Mouse (Mus musculus) cerebellum, adult 2 months (tissue): ENCODE results near the gene Chst3. TPM values are rescaled to one million over a fixed set of nuclear protein-coding genes. Genes with fewer than 3 reads are reported as not detected.
"Not testable (repeated sequence)": the region's sequence is repeated elsewhere in the genome, so short reads cannot be mapped to it uniquely, and the experiment has no call there.

ENCODE experiments used
- DNase-seq, 2 experiments: peaks; one replicate each; pipeline ENCODE4 v3.0.0; 2021
- H3K27ac ChIP-seq: fragments of 200-500 bp; 2 replicates; pipeline ENCODE4 v1.5.1; 2012; ENCODE audit warnings: low read length, control low read depth, inconsistent platforms; ENCODE audit not compliant: insufficient read depth
- H3K27me3 ChIP-seq: fragments of 200-500 bp; 2 replicates; pipeline ENCODE4 v1.6.1; 2012; ENCODE audit warnings: inconsistent platforms, mild to moderate bottlenecking, low read length, moderate library complexity; ENCODE audit not compliant: control insufficient read depth, insufficient read depth
- H3K4me1 ChIP-seq: fragments of 200-500 bp; 2 replicates; pipeline ENCODE4 v1.6.1; 2011; ENCODE audit warnings: low read length; ENCODE audit not compliant: control insufficient read depth, insufficient read depth
- H3K4me3 ChIP-seq: fragments of 200-500 bp; replicated peaks from 2 replicates; pipeline ENCODE3; 2011; ENCODE audit warnings: mild to moderate bottlenecking, low read depth, low read length, control low read depth; ENCODE audit not compliant: insufficient read depth
- CTCF ChIP-seq: fragments of 200-500 bp; IDR thresholded peaks from 2 replicates; pipeline ENCODE4 v1.5.1; 2011; ENCODE audit warnings: low read depth, mild to moderate bottlenecking, control low read depth, low read length, moderate library complexity, borderline replicate concordance; ENCODE audit not compliant: insufficient read depth
- POLR2A ChIP-seq: fragments of 200-500 bp; IDR thresholded peaks from 2 replicates; pipeline ENCODE4 v1.6.1; 2011; ENCODE audit warnings: low read length, control low read depth, borderline replicate concordance; ENCODE audit not compliant: insufficient read depth
- whole genome bisulfite sequencing: fragments of 180-500 bp; shearing (Covaris S2); methylation state at CpG from one replicate; pipeline ENCODE4 v1.1.7; 2018; 5-methylcytosine and 5-hydroxymethylcytosine counted together
- polyA plus RNA-seq: library from polyadenylated mRNA; depleted of rRNA; stranded (reverse); fragments of >200 nt; gene quantifications from 2 replicates; pipeline ENCODE4 v1.2.3, GENCODE M21; 2012; rRNA removed

Gene Chst3
- polyA plus RNA-seq, 1 experiment = 2.2 TPM

DNA sequence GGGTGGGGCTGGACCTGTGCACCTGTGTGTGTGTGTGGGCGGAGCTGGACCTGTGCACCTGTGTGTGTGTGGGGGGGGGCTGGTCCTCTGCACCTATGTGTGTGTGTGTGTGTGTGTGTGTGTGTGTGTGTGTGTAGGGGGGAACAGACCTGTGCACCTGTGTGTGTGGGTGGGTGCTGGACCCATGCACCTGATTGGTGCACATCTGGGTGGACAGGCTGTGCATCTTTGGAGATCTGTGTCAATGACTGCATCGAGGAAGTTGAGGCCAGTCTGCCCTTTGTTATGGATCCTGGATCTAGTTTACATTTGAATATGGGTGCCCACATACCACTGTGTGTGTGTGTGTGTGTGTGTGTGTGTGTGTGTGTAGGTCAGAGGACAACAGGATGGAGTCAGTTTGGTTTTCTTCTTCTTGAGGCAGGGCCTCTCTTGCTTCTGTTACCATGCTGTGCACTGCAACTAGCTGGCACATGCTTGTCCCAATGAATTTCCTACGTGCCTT, 77.4 kb downstream of the Chst3 start:
- no peak overlapping the region for H3K27ac ChIP-seq
- TF ChIP-seq CTCF = no peak
- no peak for TF ChIP-seq POLR2A
- no peak overlapping the region for H3K4me3 ChIP-seq
- DNase-seq = no peak
- 88% methylated on average over 3 of the region's 3 CpGs for WGBS
- H3K4me1 ChIP-seq = no peaks in the 10 kb centered on the region; the same call in 1 of the 2 replicates
- no peaks in the 10 kb centered on the region for H3K27me3 ChIP-seq

GRCm38 (mm10) chr10:60140751-60141150, 78.3 kb downstream of the Chst3 start:
- Histone ChIP-seq H3K27me3 (no peaks in the 10 kb centered on the region), H3K27ac (no peak overlapping the region), H3K4me3 (no peak overlapping the region), H3K4me1 (no peaks in the 10 kb centered on the region; the same call in 1 of the 2 replicates)
- WGBS = 89% methylated on average over 4 of the region's 4 CpGs
- DNase-seq = no peak
- TF ChIP-seq POLR2A = no peak
- no peak for TF ChIP-seq CTCF

DNA sequence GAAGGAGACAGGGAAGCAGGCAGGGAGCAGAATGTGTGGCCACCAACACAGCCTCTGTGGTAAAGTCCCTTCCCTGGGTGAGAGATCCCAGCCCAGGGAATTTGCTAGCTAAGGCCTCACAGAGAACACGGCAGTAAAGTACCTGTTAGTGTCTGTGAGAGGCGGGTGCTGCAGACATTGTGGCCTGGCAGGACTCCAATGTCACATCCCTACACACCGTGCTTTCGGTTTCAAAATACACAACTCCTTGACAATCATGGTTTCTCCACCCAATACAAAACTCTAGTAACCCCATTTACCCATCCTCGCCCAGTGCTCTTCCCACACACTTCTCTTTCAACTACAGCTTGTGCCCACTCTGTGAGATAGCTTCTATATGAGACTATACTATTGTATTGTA, 80.4 kb downstream of the Chst3 start:
- TF ChIP-seq POLR2A (no peak), CTCF (no peak)
- 84% methylated on average over 5 of the region's 5 CpGs for WGBS
- no peak overlapping the region for H3K27ac ChIP-seq
- no peaks in the 10 kb centered on the region; the same call in 1 of the 2 replicates for H3K4me1 ChIP-seq
- no peaks in the 10 kb centered on the region for H3K27me3 ChIP-seq
- H3K4me3 ChIP-seq = no peak overlapping the region
- DNase-seq = no peak

DNA sequence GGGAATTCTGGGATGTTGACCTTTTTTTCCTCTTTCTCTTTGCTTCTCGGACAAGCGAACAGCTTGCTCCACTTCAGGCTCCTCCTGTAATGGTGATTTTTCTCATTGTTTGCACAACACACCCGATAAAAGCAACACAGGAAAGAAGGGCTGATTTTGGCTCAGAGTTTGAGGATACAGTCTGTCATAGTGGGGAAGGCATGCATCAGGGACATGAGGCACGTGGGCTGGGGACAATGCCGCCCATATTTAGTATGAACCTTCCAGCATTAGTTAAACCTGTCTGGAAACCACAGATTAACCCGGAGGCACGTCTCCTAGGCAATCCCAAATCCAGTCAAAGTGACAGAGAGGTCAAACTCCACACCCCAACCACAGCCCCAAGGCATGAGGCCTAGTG, 82.1 kb downstream of the Chst3 start:
- H3K27me3 ChIP-seq = no peaks in the 10 kb centered on the region
- no peak overlapping the region for H3K4me3 ChIP-seq
- H3K4me1 ChIP-seq = no peaks in the 10 kb centered on the region; the same call in 1 of the 2 replicates
- H3K27ac ChIP-seq = no peak overlapping the region
- DNase-seq = no peak
- WGBS = 56% methylated on average over 7 of the region's 7 CpGs
- TF ChIP-seq POLR2A (no peak), CTCF (no peak)

- H3K27me3 ChIP-seq, H3K27ac ChIP-seq, H3K4me3 ChIP-seq, H3K4me1 ChIP-seq, DNase-seq: not testable (repeated sequence)
- 50% methylated on average over 1 of the region's 1 CpGs for WGBS
Observed at GRCm38 (mm10) chr10:60136010-60136409, 83.0 kb downstream of the Chst3 start.

- TF ChIP-seq POLR2A (no peak), CTCF (no peak)
- no peak overlapping the region for H3K4me3 ChIP-seq
- H3K27ac ChIP-seq = no peak overlapping the region
- WGBS = 49% methylated on average over 9 of the region's 9 CpGs
- H3K27me3 ChIP-seq = no peaks in the 10 kb centered on the region
- no peaks in the 10 kb centered on the region; the same call in 1 of the 2 replicates for H3K4me1 ChIP-seq
- DNase-seq = no peak
Observed at GRCm38 (mm10) chr10:60134201-60134600, 84.9 kb downstream of the Chst3 start.

- Histone ChIP-seq H3K4me3 (no peak overlapping the region), H3K27me3 (no peaks in the 10 kb centered on the region), H3K4me1 (no peaks in the 10 kb centered on the region; the same call in 1 of the 2 replicates), H3K27ac (no peak overlapping the region)
- no peak for TF ChIP-seq POLR2A
- TF ChIP-seq CTCF = no peak
- 47% methylated on average over 6 of the region's 6 CpGs for WGBS
- DNase-seq = no peak
Observed at GRCm38 (mm10) chr10:60133501-60133900, 85.6 kb downstream of the Chst3 start.

Other genes starting within 250 kb of the Chst3 start
- gene Ascc1, start 216.5 kb downstream of the Chst3 start, polyA plus RNA-seq = 25.4 and 28.8 TPM in 2 replicates
- 93.2 and 95.5 TPM in 2 replicates for gene Anapc16, start 216.1 kb downstream of the Chst3 start, polyA plus RNA-seq
- gene Spock2, start 113.0 kb downstream of the Chst3 start, polyA plus RNA-seq = 499 and 502 TPM in 2 replicates
- 2,061 and 2,091 TPM in 2 replicates for gene Psap, start 58.4 kb upstream of the Chst3 start, polyA plus RNA-seq
- 15.8 and 17.0 TPM in 2 replicates for gene Vsir, start 127.6 kb upstream of the Chst3 start, polyA plus RNA-seq
- 1.7 TPM in 2 replicates for gene Gm17455, start 180.5 kb upstream of the Chst3 start, polyA plus RNA-seq